ENCODE assay signal across 9 mouse cellular contexts in the genomic region with DNA sequence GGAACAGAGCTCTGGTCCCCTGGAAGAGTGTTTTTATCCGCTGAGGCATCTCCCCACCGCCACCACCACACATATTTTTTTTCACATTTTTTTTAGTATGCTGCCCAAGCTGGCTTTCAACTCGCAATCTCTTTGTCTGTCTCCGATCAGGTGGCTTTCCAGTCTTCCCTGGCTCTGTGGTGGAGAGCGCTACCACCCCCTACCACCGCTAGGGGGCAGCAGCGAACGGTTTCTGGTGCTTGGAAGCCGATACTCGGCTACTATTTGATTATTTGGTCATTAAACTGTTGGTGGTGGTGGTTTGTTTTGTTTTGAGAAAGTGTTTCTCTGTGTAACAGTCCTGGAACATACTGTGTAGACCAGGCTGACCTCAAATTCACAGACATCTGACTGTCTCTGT. TPM values are rescaled to one million over a fixed set of nuclear protein-coding genes. Genes with fewer than 3 reads are reported as not detected.
DNase-seq lines count a peak whose midpoint lies in the region; ATAC-seq and TF ChIP-seq lines count a peak whose summit lies in the region.
"Had no signal": no experiment of that assay in that cellular context is flagged by ENCODE, and none has a peak within 500 bp of the region (broad histone marks: within the 10 kb centered on the region; RNA-seq: fewer than 3 reads in every experiment).

No protein-coding gene starts in this region.

- H3K36me3 ChIP-seq in kidney, embryonic 16.5 days (ENCODE audit: insufficient read depth, low read length): no peaks in the 10 kb centered on the region
- H3K36me3 ChIP-seq in CH12.LX (replicated peaks in 1 of 2; ENCODE audit: control insufficient read depth in 1 of 2, insufficient read depth in 1 of 2, low read length in 1 of 2): no peaks in the 10 kb centered on the region
- H3K36me3 ChIP-seq in embryonic facial prominence, embryonic 11.5 days (replicated peaks; ENCODE audit: control insufficient read depth, insufficient read depth, low read depth, low read length): no peaks in the 10 kb centered on the region
- H3K36me3 ChIP-seq: limb, embryonic 15.5 days had no signal

- peak; percentile 16 for TF ChIP-seq RAD21 in CH12.LX (IDR thresholded peaks at IDR 0.05; ENCODE audit: low read depth, low read length)

- TF ChIP-seq POLR2A in CH12.LX (IDR thresholded peaks at IDR 0.05; ENCODE audit: low read depth, low read length): no peak
- no peak for TF ChIP-seq POLR2A in lung, adult 2 months (IDR thresholded peaks at IDR 0.05; ENCODE audit: borderline replicate concordance, extremely low read depth, low read depth, low read length)

- H3K9me3 ChIP-seq in kidney, embryonic 16.5 days (ENCODE audit: low read length): no peaks in the 10 kb centered on the region
- no peaks in the 10 kb centered on the region for H3K9me3 ChIP-seq in CH12.LX (replicated peaks; ENCODE audit: low read length)
- H3K9me3 ChIP-seq in embryonic facial prominence, embryonic 11.5 days (replicated peaks; ENCODE audit: control insufficient read depth, low read length): no peaks in the 10 kb centered on the region
- H3K9me3 ChIP-seq: limb, embryonic 15.5 days had no signal

- no peak overlapping the region for H3K4me2 ChIP-seq in kidney, embryonic 16.5 days (replicated peaks; ENCODE audit: low read depth, low read length)
- no peak overlapping the region for H3K4me2 ChIP-seq in CH12.LX (ENCODE audit: insufficient read depth, low read depth, poor library complexity, severe bottlenecking)
- no peak overlapping the region for H3K4me2 ChIP-seq in embryonic facial prominence, embryonic 11.5 days (ENCODE audit: low read depth, low read length)
- H3K4me2 ChIP-seq: limb, embryonic 15.5 days had no signal

- no peaks in the 10 kb centered on the region for H3K4me1 ChIP-seq in kidney, embryonic 16.5 days (ENCODE audit: insufficient read depth, low read length)
- H3K4me1 ChIP-seq in CH12.LX (ENCODE audit: control insufficient read depth in 1 of 2, insufficient read depth in 2 of 2): peaks cover 0 to 8% of the 10 kb centered on the region in 2 experiments; a peak in 2 of 4 replicates
- no peaks in the 10 kb centered on the region for H3K4me1 ChIP-seq in embryonic facial prominence, embryonic 11.5 days (ENCODE audit: control insufficient read depth, insufficient read depth, low read length)
- no peaks in the 10 kb centered on the region for H3K4me1 ChIP-seq in lung, adult 2 months (ENCODE audit: control insufficient read depth, insufficient read depth, low read length)
- H3K4me1 ChIP-seq: limb, embryonic 15.5 days had no signal

- H3K4me3 ChIP-seq in kidney, embryonic 16.5 days (ENCODE audit: low read length): no peak overlapping the region
- H3K4me3 ChIP-seq in CH12.LX (replicated peaks in 1 of 3; ENCODE audit: low read depth in 2 of 3, low read length in 2 of 3, poor library complexity in 1 of 3): no peak overlapping the region
- H3K4me3 ChIP-seq in embryonic facial prominence, embryonic 11.5 days (ENCODE audit: low read depth, low read length): no peak overlapping the region
- H3K4me3 ChIP-seq in lung, adult 2 months (replicated peaks; ENCODE audit: extremely low read depth, low read depth, low read length): no peak overlapping the region
- H3K4me3 ChIP-seq: limb, embryonic 15.5 days had no signal

- TF ChIP-seq EP300 in CH12.LX (IDR thresholded peaks at IDR 0.05; ENCODE audit: low read length): no peak

- H3K27ac ChIP-seq in kidney, embryonic 16.5 days (ENCODE audit: low read length): no peak overlapping the region
- H3K27ac ChIP-seq in CH12.LX (ENCODE audit: insufficient read depth, low read depth): no peak overlapping the region
- H3K27ac ChIP-seq in embryonic facial prominence, embryonic 11.5 days (replicated peaks; ENCODE audit: low read depth, low read length): no peak overlapping the region
- H3K27ac ChIP-seq: limb, embryonic 15.5 days had no signal

- TF ChIP-seq CTCF in CH12.LX (conservative IDR thresholded peaks at IDR 0.05 in 1 of 2, IDR thresholded peaks at IDR 0.05 in 1 of 2; ENCODE audit: low read depth in 2 of 2, low read length in 2 of 2): peak; percentile 64 to 81
- TF ChIP-seq CTCF in lung, adult 2 months (IDR thresholded peaks at IDR 0.05; ENCODE audit: insufficient read depth, low read length): peak; percentile 72

- ATAC-seq in kidney, embryonic 16.5 days (ENCODE audit: low FRiP score, low TSS enrichment): no peak
- ATAC-seq in embryonic facial prominence, embryonic 11.5 days (replicated peaks; ENCODE audit: insufficient number of reproducible peaks, low FRiP score, low TSS enrichment, low read depth): no peak

- no peak overlapping the region for H3K9ac ChIP-seq in kidney, embryonic 16.5 days (replicated peaks; ENCODE audit: low read length)
- no peak overlapping the region for H3K9ac ChIP-seq in CH12.LX (ENCODE audit: insufficient read depth, low read depth)
- H3K9ac ChIP-seq in embryonic facial prominence, embryonic 11.5 days (replicated peaks; ENCODE audit: low read length): no peak overlapping the region
- H3K9ac ChIP-seq: limb, embryonic 15.5 days had no signal

- WGBS in kidney, embryonic 16.5 days: 25% methylated on average over 10 of the region's 10 CpGs
- WGBS in embryonic facial prominence, embryonic 11.5 days: 18% methylated on average over 10 of the region's 10 CpGs
- WGBS in lung, adult 2 months: 12% methylated on average over 10 of the region's 10 CpGs

- dilution Hi-C loops in CH12.LX (cut with MboI; ENCODE audit: extremely low pct_ligation_motif_present, extremely low pct_unique_long_range_greater_than_20kb, low sequenced_read_pairs): no loop called here

- no peaks in the 10 kb centered on the region for H3K79me2 ChIP-seq in CH12.LX (replicated peaks; ENCODE audit: control insufficient read depth, extremely low read depth, insufficient read depth, poor library complexity, severe bottlenecking)

- in situ Hi-C loops in CH12.LX (cut with MboI; ENCODE audit: low pct_ligation_motif_present, low pct_unique_long_range_greater_than_20kb, low sequenced_read_pairs): no loop called here

- DNase-seq in kidney, adult 18-20 months: peak; percentile 55
- DNase-seq in CH12.LX (ENCODE audit: extremely low read depth): peak; percentile 43
- DNase-seq in R1 (ENCODE audit: low read depth, low spot score): peak; percentile 79
- DNase-seq in embryonic facial prominence, embryonic 11.5 days (ENCODE audit: low spot score): peak; percentile 72
- DNase-seq in lung, adult 2 months: peak; percentile 41
- peak; percentile 74 for DNase-seq in testis, postnatal 10 days (ENCODE audit: low spot score)
- no peak for DNase-seq in MN1 (ENCODE audit: low spot score)

- no peaks in the 10 kb centered on the region for H3K27me3 ChIP-seq in kidney, embryonic 16.5 days (ENCODE audit: insufficient read depth, low read length)
- no peaks in the 10 kb centered on the region for H3K27me3 ChIP-seq in CH12.LX (replicated peaks)
- no peaks in the 10 kb centered on the region for H3K27me3 ChIP-seq in embryonic facial prominence, embryonic 11.5 days (ENCODE audit: control insufficient read depth, insufficient read depth, low read length)
- H3K27me3 ChIP-seq: limb, embryonic 15.5 days had no signal

TF ChIP-seq in CH12.LX, 34 proteins besides CTCF, POLR2A, EP300 and RAD21:
- no peak for TF ChIP-seq JUN (IDR thresholded peaks at IDR 0.05; ENCODE audit: insufficient read depth, low read depth, low read length)
- peak; percentile 9; the same call in 1 of the 2 replicates for TF ChIP-seq SMC3 (IDR thresholded peaks at IDR 0.05; ENCODE audit: low read depth, low read length)

RNA-seq across cellular contexts. Expression of gene Cdk1, which starts 18.7 kb away (rescaled TPM):
- polyA plus RNA-seq in kidney, embryonic 16.5 days (2015; fragmentation: Nextera tagmentation; extraction: Ambion mirVana): 466 and 531 TPM in 2 replicates
- 244 and 294 TPM in 2 replicates for total RNA-seq in CH12.LX (2012; rRNA removed)
- total RNA-seq in CH12.LX (2014; rRNA removed): 768 and 838 TPM in 2 replicates
- 203 and 221 TPM in 2 replicates for polyA plus RNA-seq in CH12.LX (2012; ENCODE audit: insufficient read length, low read depth)
- 507 and 508 TPM in 2 replicates for polyA plus RNA-seq in embryonic facial prominence, embryonic 11.5 days (2014; fragmentation: Nextera tagmentation; extraction: Ambion mirVana)
- 2.9 and 5.8 TPM in 2 replicates for polyA plus RNA-seq in lung, adult 2 months (2012; rRNA removed)

RNA-seq across cellular contexts. Expression of gene Ank3, which starts 27.1 kb away (rescaled TPM):
- 47.6 and 53.8 TPM in 2 replicates for polyA plus RNA-seq in kidney, embryonic 16.5 days (2015; fragmentation: Nextera tagmentation; extraction: Ambion mirVana)
- total RNA-seq in CH12.LX (2012; rRNA removed) (3.9 and 4.7 TPM in 2 replicates), CH12.LX (2014; rRNA removed) (4.5 and 6.2 TPM in 2 replicates)
- polyA plus RNA-seq in CH12.LX (2012; ENCODE audit: insufficient read length, low read depth): 6.9 and 8.3 TPM in 2 replicates
- 32.5 and 34.4 TPM in 2 replicates for polyA plus RNA-seq in embryonic facial prominence, embryonic 11.5 days (2014; fragmentation: Nextera tagmentation; extraction: Ambion mirVana)
- polyA plus RNA-seq in lung, adult 2 months (2012; rRNA removed): 19.2 and 23.3 TPM in 2 replicates

Comparison
In these comparisons a context has a peak if more than half of its experiments do, and no peak if none do; other contexts are left out.
1. RNA of gene Cdk1, which starts 18.7 kb away (polyA plus RNA-seq): 466 to 531 TPM in kidney, embryonic 16.5 days, 507 to 508 TPM in embryonic facial prominence, embryonic 11.5 days and 203 to 221 TPM in CH12.LX; 2.9 to 5.8 TPM in lung, adult 2 months; every median in the first group is over 10 times any median in the second.